ENCODE assay signal across 25 mouse cellular contexts in genomic region chr8:116852042-116852441, GRCm38 (mm10).
DNase-seq lines count a peak whose midpoint lies in the region; ATAC-seq and TF ChIP-seq lines count a peak whose summit lies in the region.
"Had no signal": no experiment of that assay in that cellular context is flagged by ENCODE, and none has a peak within 500 bp of the region (broad histone marks: within the 10 kb centered on the region; RNA-seq: fewer than 3 reads in every experiment).

No protein-coding gene starts in this region.

- TF ChIP-seq POLR2A in myocyte (IDR thresholded peaks at IDR 0.05; ENCODE audit: insufficient read length, low read depth): no peak

- no peaks in the 10 kb centered on the region for H3K9me3 ChIP-seq in embryonic facial prominence, embryonic 14.5 days (ENCODE audit: control insufficient read depth, low read length)
- peaks cover 4% of the 10 kb centered on the region; the same call in 1 of the 2 replicates for H3K9me3 ChIP-seq in embryonic facial prominence, embryonic 10.5 days
- no peaks in the 10 kb centered on the region for H3K9me3 ChIP-seq in embryonic facial prominence, embryonic 15.5 days (replicated peaks)
- H3K9me3 ChIP-seq: embryonic facial prominence, embryonic 12.5 days; forebrain, embryonic 10.5 days; forebrain, embryonic 13.5 days; heart, embryonic 15.5 days had no signal

- no peak overlapping the region for H3K27ac ChIP-seq in embryonic facial prominence, embryonic 14.5 days (replicated peaks; ENCODE audit: low read depth, low read length)
- H3K27ac ChIP-seq in embryonic facial prominence, embryonic 10.5 days (replicated peaks): no peak overlapping the region
- no peak overlapping the region for H3K27ac ChIP-seq in embryonic facial prominence, embryonic 15.5 days (replicated peaks)
- H3K27ac ChIP-seq: embryonic facial prominence, embryonic 12.5 days; forebrain, embryonic 10.5 days; forebrain, embryonic 13.5 days; heart, embryonic 15.5 days; hindbrain, embryonic 14.5 days; hindbrain, postnatal 0 days had no signal

- H3K4me3 ChIP-seq in embryonic facial prominence, embryonic 14.5 days (ENCODE audit: low read depth, low read length): no peak overlapping the region
- no peak overlapping the region for H3K4me3 ChIP-seq in embryonic facial prominence, embryonic 10.5 days
- no peak overlapping the region for H3K4me3 ChIP-seq in embryonic facial prominence, embryonic 15.5 days (replicated peaks)
- H3K4me3 ChIP-seq in myocyte: no peak overlapping the region
- H3K4me3 ChIP-seq: embryonic facial prominence, embryonic 12.5 days; forebrain, embryonic 10.5 days; forebrain, embryonic 13.5 days; heart, embryonic 12.5 days; heart, embryonic 15.5 days had no signal

- no peaks in the 10 kb centered on the region for H3K36me3 ChIP-seq in embryonic facial prominence, embryonic 14.5 days (ENCODE audit: control insufficient read depth, insufficient read depth, low read length)
- H3K36me3 ChIP-seq in embryonic facial prominence, embryonic 10.5 days (replicated peaks): no peaks in the 10 kb centered on the region
- no peaks in the 10 kb centered on the region for H3K36me3 ChIP-seq in embryonic facial prominence, embryonic 15.5 days
- no peaks in the 10 kb centered on the region for H3K36me3 ChIP-seq in myocyte (ENCODE audit: control insufficient read depth, insufficient read depth)
- H3K36me3 ChIP-seq: embryonic facial prominence, embryonic 12.5 days; forebrain, embryonic 10.5 days; heart, embryonic 12.5 days; heart, embryonic 15.5 days had no signal

- H3K4me2 ChIP-seq in embryonic facial prominence, embryonic 14.5 days (ENCODE audit: low read depth, low read length): no peak overlapping the region
- H3K4me2 ChIP-seq in embryonic facial prominence, embryonic 15.5 days (replicated peaks): no peak overlapping the region
- peak overlapping the region; percentile 59 for H3K4me2 ChIP-seq in myocyte (ENCODE audit: low read depth)
- H3K4me2 ChIP-seq: embryonic facial prominence, embryonic 12.5 days; forebrain, embryonic 13.5 days; heart, embryonic 12.5 days; heart, embryonic 15.5 days; hindbrain, embryonic 14.5 days had no signal

- H3ac ChIP-seq in myocyte (ENCODE audit: control insufficient read depth, insufficient read length): no peak overlapping the region

- H3K79me2 ChIP-seq in myocyte (ENCODE audit: control insufficient read depth, insufficient read depth): no peaks in the 10 kb centered on the region

- H3K4me1 ChIP-seq in embryonic facial prominence, embryonic 14.5 days (ENCODE audit: control insufficient read depth, insufficient read depth, low read length): no peaks in the 10 kb centered on the region
- no peaks in the 10 kb centered on the region for H3K4me1 ChIP-seq in embryonic facial prominence, embryonic 10.5 days
- no peaks in the 10 kb centered on the region for H3K4me1 ChIP-seq in embryonic facial prominence, embryonic 15.5 days
- H3K4me1 ChIP-seq: embryonic facial prominence, embryonic 12.5 days; forebrain, embryonic 10.5 days; forebrain, embryonic 13.5 days; heart, embryonic 12.5 days; heart, embryonic 15.5 days had no signal

- no peaks in the 10 kb centered on the region for H3K27me3 ChIP-seq in embryonic facial prominence, embryonic 14.5 days (replicated peaks; ENCODE audit: control insufficient read depth, insufficient read depth, low read length)
- H3K27me3 ChIP-seq in embryonic facial prominence, embryonic 10.5 days (replicated peaks; ENCODE audit: low read depth, poor library complexity, severe bottlenecking): no peaks in the 10 kb centered on the region
- no peaks in the 10 kb centered on the region for H3K27me3 ChIP-seq in embryonic facial prominence, embryonic 15.5 days
- H3K27me3 ChIP-seq in myocyte (ENCODE audit: control insufficient read depth, insufficient read depth, insufficient read length): no peaks in the 10 kb centered on the region
- H3K27me3 ChIP-seq: embryonic facial prominence, embryonic 12.5 days; forebrain, embryonic 13.5 days; heart, embryonic 12.5 days; heart, embryonic 15.5 days had no signal

- peak; percentile 71 for DNase-seq in embryonic facial prominence, embryonic 14.5 days (ENCODE audit: low spot score)
- no peak for DNase-seq in embryonic facial prominence, embryonic 10.5 days (ENCODE audit: low spot score)
- peak; percentile 81 for DNase-seq in heart, adult 11 months
- no peak for DNase-seq in heart, postnatal 36 days
- DNase-seq in thymus, postnatal 14 days: no peak
- DNase-seq: adrenal gland, adult 8-10 months; adrenal gland, postnatal 36 days; cerebellum, adult 18-20 months; cerebellum, adult 9-10 months; cerebellum, postnatal 14 days; heart, adult 18-20 months; heart, postnatal 10 days; heart, postnatal 4 days had no signal

- WGBS in embryonic facial prominence, embryonic 14.5 days: 71% methylated on average over 11 of the region's 11 CpGs
- whole genome bisulfite sequencing in embryonic facial prominence, embryonic 10.5 days: 91% methylated on average over 11 of the region's 11 CpGs
- WGBS in embryonic facial prominence, embryonic 15.5 days: 80% methylated on average over 11 of the region's 11 CpGs

- H3K9ac ChIP-seq in embryonic facial prominence, embryonic 14.5 days (ENCODE audit: low read depth, low read length): no peak overlapping the region
- H3K9ac ChIP-seq in embryonic facial prominence, embryonic 15.5 days: no peak overlapping the region
- H3K9ac ChIP-seq: embryonic facial prominence, embryonic 12.5 days; forebrain, embryonic 13.5 days; heart, embryonic 12.5 days; heart, embryonic 15.5 days; hindbrain, embryonic 14.5 days had no signal

- ATAC-seq in embryonic facial prominence, embryonic 14.5 days (ENCODE audit: low read depth): peak; percentile 71; the same call in 1 of the 2 replicates
- peak; percentile 65; the same call in 1 of the 2 replicates for ATAC-seq in embryonic facial prominence, embryonic 15.5 days (ENCODE audit: insufficient number of reproducible peaks, low FRiP score, low TSS enrichment, low read depth)
- ATAC-seq: activated CD4-positive, CD25-positive, alpha-beta regulatory T cell, adult 4 months; forebrain, embryonic 13.5 days; forebrain, embryonic 16.5 days; hindbrain, postnatal 0 days; inflammation-experienced regulatory T-cells, adult 6 months had no signal

- intact Hi-C loops in heart, postnatal 36 days (cut with DNase I): no loop called here

TF ChIP-seq in myocyte, 11 proteins besides CTCF, POLR2A, EP300 and RAD21:
- TF ChIP-seq E2F4 (IDR thresholded peaks at IDR 0.05; ENCODE audit: insufficient read depth) (no peak), TCF3 (IDR thresholded peaks at IDR 0.05; ENCODE audit: insufficient read length, low read depth) (peak; percentile 58), MYOG (IDR thresholded peaks at IDR 0.05; ENCODE audit: control insufficient read depth in 1 of 3, insufficient read depth in 1 of 3, insufficient read length in 2 of 3, low read depth in 2 of 3) (peak; percentile 75 to 92 (median 82)), SRF (IDR thresholded peaks at IDR 0.05; ENCODE audit: control insufficient read depth, insufficient read length, low read depth) (no peak), TCF12 (IDR thresholded peaks at IDR 0.05; ENCODE audit: insufficient read depth, poor library complexity, severe bottlenecking) (peak; percentile 68), MYOD1 (IDR thresholded peaks at IDR 0.05; ENCODE audit: control insufficient read depth in 1 of 3, insufficient read length in 2 of 3, low read depth in 2 of 3) (peak in 2 of 3 experiments; percentile 75 to 97)

Comparison
In these comparisons a context has a peak if more than half of its experiments do, and no peak if none do; other contexts are left out.
1. DNase-seq: peak in embryonic facial prominence, embryonic 14.5 days (single experiment) and heart, adult 11 months (single experiment); none in embryonic facial prominence, embryonic 10.5 days (single experiment), heart, postnatal 36 days (0 of 2) and thymus, postnatal 14 days (single experiment).